Mouse (Mus musculus) intestine, postnatal 0 days (tissue): ENCODE measurements around the gene Bivm. TPM values are rescaled to one million over a fixed set of nuclear protein-coding genes. Genes with fewer than 3 reads are reported as not detected.

ENCODE experiments used
- ATAC-seq: fragments of 200-750 bp; cut with Nextera tagmentation; 2 replicates; pipeline ENCODE4 v1.8.0; 2017; ENCODE audit warnings: mild to moderate bottlenecking, moderate TSS enrichment, moderate library complexity
- H3K27ac ChIP-seq: fragments of 300-500 bp; sonication (generic); 2 replicates; pipeline ENCODE4 v1.5.1; 2014; ENCODE audit warnings: mild to moderate bottlenecking, low read depth, low read length, moderate library complexity
- H3K27me3 ChIP-seq: fragments of 300-500 bp; sonication (generic); replicated peaks from 2 replicates; pipeline ENCODE4 v1.6.1; 2014; ENCODE audit warnings: low read length, mixed read lengths; ENCODE audit not compliant: control insufficient read depth, insufficient read depth
- H3K36me3 ChIP-seq: fragments of 300-500 bp; sonication (generic); 2 replicates; pipeline ENCODE4 v1.6.1; 2014; ENCODE audit warnings: mild to moderate bottlenecking, moderate library complexity; ENCODE audit not compliant: control insufficient read depth, insufficient read depth
- H3K4me1 ChIP-seq: fragments of 300-500 bp; sonication (generic); replicated peaks from 2 replicates; pipeline ENCODE4 v1.6.1; 2014; ENCODE audit warnings: antibody characterized with exemption, low read length, mixed read lengths; ENCODE audit not compliant: control insufficient read depth, insufficient read depth
- H3K4me2 ChIP-seq: fragments of 300-500 bp; sonication (generic); replicated peaks from 2 replicates; pipeline ENCODE4 v1.6.1; 2014; ENCODE audit warnings: low read depth, mild to moderate bottlenecking, moderate library complexity
- H3K4me3 ChIP-seq: fragments of 300-500 bp; sonication (generic); 2 replicates; pipeline ENCODE4 v1.5.1; 2014; ENCODE audit warnings: low read depth, low read length
- H3K9ac ChIP-seq: fragments of 300-500 bp; sonication (generic); 2 replicates; pipeline ENCODE4 v1.6.1; 2014; ENCODE audit warnings: mild to moderate bottlenecking, low read depth, low read length
- H3K9me3 ChIP-seq: fragments of 300-500 bp; sonication (generic); 2 replicates; pipeline ENCODE4 v1.6.1; 2016; ENCODE audit warnings: mixed run types; ENCODE audit not compliant: control insufficient read depth
- CTCF ChIP-seq: sonication (generic); IDR thresholded peaks from 2 replicates; pipeline ENCODE4 v1.5.1; 2016; ENCODE audit warnings: low read depth, mild to moderate bottlenecking, control low read depth, antibody characterized with exemption, moderate library complexity
- WGBS: fragments of 180-500 bp; shearing (Covaris S2); extraction: QIAGEN DNeasy Blood & Tissue Kit; methylation state at CpG from one replicate; pipeline ENCODE4 v1.1.7; 2014; 5-methylcytosine and 5-hydroxymethylcytosine counted together
- polyA plus RNA-seq: library from polyadenylated mRNA; unstranded; fragments of >200 nt; fragmentation: Nextera tagmentation; extraction: Ambion mirVana; gene quantifications from 2 replicates; pipeline ENCODE4 v1.2.1, GENCODE M21; 2015

Gene Bivm
- polyA plus RNA-seq, 1 experiment from 2014 or later = 7.4 TPM

- TF ChIP-seq CTCF = no peak
- H3K4me3 ChIP-seq = no peak overlapping the region
- 88% methylated on average over 5 of the region's 5 CpGs for WGBS
- H3K4me1 ChIP-seq = no peaks in the 10 kb centered on the region
- no peak overlapping the region for H3K27ac ChIP-seq
- H3K4me2 ChIP-seq = no peak overlapping the region
- no peaks in the 10 kb centered on the region for H3K9me3 ChIP-seq
- H3K36me3 ChIP-seq = peaks cover 16% of the 10 kb centered on the region
- no peak for ATAC-seq
- no peaks in the 10 kb centered on the region for H3K27me3 ChIP-seq
- no peak overlapping the region for H3K9ac ChIP-seq
Measured at GRCm38 (mm10) chr1:44142747-44143146, 24.0 kb downstream of the Bivm start.

GRCm38 (mm10) chr1:44147563-44148381, 29.0 kb downstream of the Bivm start, which contains the start of gene Ercc5:
TSS of gene Ercc5 (plus strand) at chr1:44147744.
- H3K4me1 ChIP-seq = 0 out of 2 replicates have a peak, but pooled peaks cover 5% of the 10 kb centered on the region
- peak within 1 kb of the TSS; percentile 86 for H3K4me3 ChIP-seq
- peak; percentile 85 for ATAC-seq
- H3K36me3 ChIP-seq = peaks cover 7% of the 10 kb centered on the region; the same call in 1 of the 2 replicates
- peak within 1 kb of the TSS; percentile 88 for H3K4me2 ChIP-seq
- under 1% methylated on average over 66 of the region's 66 CpGs for WGBS
- H3K27me3 ChIP-seq = no peaks in the 10 kb centered on the region
- H3K9me3 ChIP-seq = no peaks in the 10 kb centered on the region
- H3K9ac ChIP-seq = peak within 1 kb of the TSS; percentile 80
- TF ChIP-seq CTCF = peak; percentile 27
- H3K27ac ChIP-seq = peak within 1 kb of the TSS; percentile 93

GRCm38 (mm10) chr1:44148706-44149105, 29.9 kb downstream of the Bivm start:
- Histone ChIP-seq H3K27ac (no peak overlapping the region), H3K4me2 (peak overlapping the region; percentile 88), H3K4me3 (peak overlapping the region; percentile 86), H3K27me3 (no peaks in the 10 kb centered on the region), H3K36me3 (0 out of 2 replicates have a peak, but pooled peaks cover 3% of the 10 kb centered on the region), H3K9me3 (no peaks in the 10 kb centered on the region), H3K9ac (peak overlapping the region; percentile 80), H3K4me1 (0 out of 2 replicates have a peak, but pooled peaks cover 5% of the 10 kb centered on the region)
- 19% methylated on average over 6 of the region's 6 CpGs for WGBS
- no peak for ATAC-seq
- TF ChIP-seq CTCF = peak; percentile 34; the same call in 1 of the 2 replicates

- WGBS = 92% methylated on average over 4 of the region's 4 CpGs
- H3K36me3 ChIP-seq = peaks cover 16% of the 10 kb centered on the region
- no peaks in the 10 kb centered on the region for H3K4me1 ChIP-seq
Measured at GRCm38 (mm10) chr1:44155287-44155686, 36.5 kb downstream of the Bivm start.

GRCm38 (mm10) chr1:44158317-44158716, 39.6 kb downstream of the Bivm start:
- Histone ChIP-seq H3K36me3 (peaks cover 45% of the 10 kb centered on the region), H3K9me3 (no peaks in the 10 kb centered on the region), H3K4me1 (no peaks in the 10 kb centered on the region), H3K27me3 (no peaks in the 10 kb centered on the region), H3K4me3 (no peak overlapping the region), H3K9ac (no peak overlapping the region), H3K27ac (no peak overlapping the region), H3K4me2 (no peak overlapping the region)
- no peak for TF ChIP-seq CTCF
- WGBS = 94% methylated on average over 6 of the region's 6 CpGs
- ATAC-seq = no peak

More at GRCm38 (mm10) chr1:44155287-44155686, 36.5 kb downstream of the Bivm start:
- Histone ChIP-seq H3K9ac (no peak overlapping the region), H3K27me3 (no peaks in the 10 kb centered on the region), H3K4me3 (no peak overlapping the region), H3K9me3 (no peaks in the 10 kb centered on the region), H3K27ac (no peak overlapping the region), H3K4me2 (no peak overlapping the region)
- ATAC-seq = no peak
- TF ChIP-seq CTCF = peak; percentile 71

- no peak for TF ChIP-seq CTCF
- Histone ChIP-seq H3K4me1 (no peaks in the 10 kb centered on the region), H3K27me3 (no peaks in the 10 kb centered on the region), H3K9ac (no peak overlapping the region), H3K4me3 (no peak overlapping the region), H3K9me3 (no peaks in the 10 kb centered on the region), H3K36me3 (peaks cover 70% of the 10 kb centered on the region), H3K4me2 (no peak overlapping the region), H3K27ac (no peak overlapping the region)
- no peak for ATAC-seq
- whole genome bisulfite sequencing = 93% methylated on average over 6 of the region's 6 CpGs
Measured at GRCm38 (mm10) chr1:44161818-44162217, 43.1 kb downstream of the Bivm start.
